Mouse (Mus musculus): ENCODE results near the gene Tmx1.

The Tmx1 gene

DNA sequence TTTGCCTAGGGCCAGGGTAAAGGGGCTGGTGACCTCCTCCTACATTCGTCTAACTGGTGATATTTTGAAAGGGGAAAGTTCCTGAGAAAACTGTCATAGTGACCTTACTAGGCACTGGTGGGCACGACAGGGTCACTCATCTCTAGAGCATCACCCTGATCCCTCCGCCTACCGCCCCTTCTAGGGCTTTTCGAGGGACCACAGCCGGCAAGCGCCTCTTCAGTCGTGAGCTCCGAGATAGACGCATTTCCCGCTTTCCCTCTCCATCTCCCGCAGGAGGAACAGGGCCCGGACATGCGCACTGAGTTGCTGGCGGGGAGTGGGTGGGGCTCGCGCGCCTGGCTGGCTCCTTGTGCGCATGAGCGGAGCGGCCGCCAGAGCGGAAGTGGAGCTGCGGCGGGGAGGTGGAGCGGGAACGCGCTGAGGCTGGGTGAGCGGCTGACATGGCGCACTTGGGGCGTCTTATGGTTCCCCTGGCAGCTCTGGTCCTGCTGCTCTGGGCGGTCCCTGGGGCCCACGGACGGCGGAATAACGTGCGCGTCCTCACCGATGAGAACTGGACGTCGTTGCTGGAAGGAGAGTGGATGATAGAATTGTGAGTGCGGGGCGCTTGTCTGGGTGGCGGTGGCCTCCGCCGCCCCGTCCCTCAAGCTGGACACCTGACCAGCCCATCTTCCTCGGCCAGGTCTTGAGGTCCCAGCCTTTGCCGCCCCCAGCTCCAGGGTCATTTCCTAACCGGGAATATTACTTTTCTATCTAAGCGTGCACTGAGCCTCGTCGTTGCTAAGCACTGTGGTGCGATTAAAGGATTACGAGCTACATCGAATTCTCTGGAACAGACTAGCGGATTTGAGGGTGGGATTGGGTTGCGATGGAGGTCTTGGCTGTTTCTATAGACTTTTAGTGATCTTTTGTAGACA lies at the start of gene Tmx1:
Gene Tmx1 (plus strand): TSS at position 370 of the 920 bp plus-strand sequence.
- peak; percentile 93 for DNase-seq (ENCODE audit: low spot score)

- DNase-seq (ENCODE audit: low spot score): no peak
Observed at GRCm38 (mm10) chr12:70404327-70404726, 48.6 kb upstream of the Tmx1 start.

DNA sequence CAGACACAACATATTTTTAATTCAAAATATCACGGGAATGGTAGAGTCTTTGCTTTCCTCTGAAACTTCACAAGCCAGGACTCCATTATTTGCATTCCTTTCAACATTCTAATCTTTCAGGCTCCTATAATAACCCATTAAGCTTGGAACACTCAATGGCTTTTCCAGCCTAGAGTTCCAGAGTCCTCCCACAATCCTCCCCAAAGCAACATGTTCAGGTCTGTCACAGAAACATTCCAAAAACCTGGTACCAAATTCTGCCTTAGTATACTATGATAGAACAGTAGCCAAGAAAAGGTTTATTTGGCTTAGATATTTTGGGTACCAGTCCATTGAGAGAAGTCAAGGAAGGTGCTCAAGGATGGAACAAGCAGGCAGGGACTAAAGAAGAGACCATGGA lies 44.5 kb upstream of the Tmx1 start:
- DNase-seq (ENCODE audit: low spot score): no peak

DNA sequence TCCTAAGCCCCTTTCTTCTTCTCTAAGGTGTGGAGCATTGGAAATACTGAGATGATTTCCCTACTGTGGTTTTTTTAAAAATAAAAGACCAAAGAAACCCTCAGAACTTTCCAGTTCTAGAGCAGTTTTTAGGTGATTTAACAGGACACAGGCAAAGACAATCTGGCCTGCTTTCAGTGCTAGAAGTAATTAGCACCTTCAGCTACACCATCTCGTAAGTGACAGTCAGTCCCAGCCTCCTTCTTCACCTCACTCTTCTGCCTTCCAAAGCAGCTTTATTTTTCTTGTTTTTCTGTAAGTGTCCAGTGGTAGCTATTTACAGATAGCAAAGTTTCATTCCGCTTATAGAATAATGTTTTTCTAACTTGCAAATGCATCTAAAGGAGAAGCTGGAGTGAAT lies 43.3 kb upstream of the Tmx1 start:
- no peak for DNase-seq (ENCODE audit: low spot score)

DNA sequence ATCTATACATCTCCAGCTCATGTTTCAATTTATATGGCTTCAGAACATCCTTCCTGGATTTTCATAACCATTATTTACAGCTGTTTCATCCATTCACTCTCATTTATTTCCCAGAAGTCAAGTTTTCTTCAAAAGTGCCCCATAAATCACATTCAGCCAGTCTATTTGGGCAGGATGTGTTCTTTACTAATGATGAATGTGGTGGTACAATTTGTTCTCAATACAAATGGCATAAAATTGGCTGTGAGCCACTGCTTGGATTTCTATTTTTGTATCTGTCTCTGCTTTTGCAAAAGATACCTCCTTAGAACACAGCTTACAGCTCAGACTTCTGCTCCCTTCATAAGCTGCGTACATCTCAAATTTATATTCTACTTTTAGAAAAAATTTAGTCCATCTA lies 32.7 kb upstream of the Tmx1 start:
- DNase-seq (ENCODE audit: low spot score): no peak

GRCm38 (mm10) chr12:70421028-70421427 lies 31.9 kb upstream of the Tmx1 start:
- no peak for DNase-seq (ENCODE audit: low spot score)

- DNase-seq (ENCODE audit: low spot score): no peak
Observed at GRCm38 (mm10) chr12:70422322-70423118, 30.4 kb upstream of the Tmx1 start.

DNA sequence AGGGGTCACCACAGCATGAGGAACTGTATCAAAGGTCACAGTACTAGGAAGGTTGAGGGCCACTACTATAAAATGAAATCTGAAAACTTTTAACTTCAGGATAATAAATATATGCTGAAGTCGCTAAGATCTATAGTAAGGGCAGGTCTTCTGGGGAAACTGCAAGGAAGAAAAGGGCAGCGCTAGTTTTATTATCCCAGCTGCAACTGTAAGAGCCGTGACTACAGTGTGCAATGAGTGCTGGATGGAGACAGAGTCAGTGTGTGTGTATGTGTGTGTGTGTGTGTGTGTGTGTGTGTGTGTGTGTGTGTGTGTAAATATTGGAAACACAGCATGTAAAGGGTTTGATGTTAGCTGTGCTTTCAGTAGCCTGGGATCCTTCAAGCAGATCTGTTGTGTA lies 25.0 kb upstream of the Tmx1 start:
- no peak for DNase-seq (ENCODE audit: low spot score)

DNA sequence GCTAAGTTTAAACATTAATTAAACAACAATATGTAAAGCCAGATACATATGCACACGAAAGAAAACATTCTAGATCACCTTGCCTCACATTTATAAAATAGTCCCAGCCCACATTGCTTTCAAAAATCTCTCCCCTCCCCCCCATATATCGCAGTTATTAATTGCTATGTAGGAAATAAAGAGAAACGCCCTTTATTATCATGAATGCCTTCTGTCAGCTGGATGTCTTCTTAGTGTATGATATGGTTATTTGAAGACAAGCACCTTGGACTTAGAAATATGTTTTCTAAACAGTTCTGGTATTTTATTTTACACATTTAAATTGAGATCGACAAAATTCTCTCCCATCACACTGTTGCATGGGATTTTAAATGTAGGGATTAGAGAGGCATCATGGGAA lies 23.3 kb upstream of the Tmx1 start:
- no peak for DNase-seq (ENCODE audit: low spot score)

GRCm38 (mm10) chr12:70430307-70430950 lies 22.5 kb upstream of the Tmx1 start:
- peak; percentile 18 for DNase-seq (ENCODE audit: low spot score)

- no peak for DNase-seq (ENCODE audit: low spot score)
Observed at GRCm38 (mm10) chr12:70431428-70431827, 21.5 kb upstream of the Tmx1 start.

GRCm38 (mm10) chr12:70449961-70450360 lies 2.9 kb upstream of the Tmx1 start:
- no peak for DNase-seq (ENCODE audit: low spot score)

- no peak for DNase-seq (ENCODE audit: low spot score)
Observed at GRCm38 (mm10) chr12:70451533-70451932, 1.4 kb upstream of the Tmx1 start.

- DNase-seq (ENCODE audit: low spot score): no peak
Observed at GRCm38 (mm10) chr12:70452143-70452542, 752 bp upstream of the Tmx1 start.

GRCm38 (mm10) chr12:70455226-70455625 lies 2.3 kb downstream of the Tmx1 start:
- no peak for DNase-seq (ENCODE audit: low spot score)

- no peak for DNase-seq (ENCODE audit: low spot score)
Observed at GRCm38 (mm10) chr12:70459546-70459945, 6.7 kb downstream of the Tmx1 start.

DNA sequence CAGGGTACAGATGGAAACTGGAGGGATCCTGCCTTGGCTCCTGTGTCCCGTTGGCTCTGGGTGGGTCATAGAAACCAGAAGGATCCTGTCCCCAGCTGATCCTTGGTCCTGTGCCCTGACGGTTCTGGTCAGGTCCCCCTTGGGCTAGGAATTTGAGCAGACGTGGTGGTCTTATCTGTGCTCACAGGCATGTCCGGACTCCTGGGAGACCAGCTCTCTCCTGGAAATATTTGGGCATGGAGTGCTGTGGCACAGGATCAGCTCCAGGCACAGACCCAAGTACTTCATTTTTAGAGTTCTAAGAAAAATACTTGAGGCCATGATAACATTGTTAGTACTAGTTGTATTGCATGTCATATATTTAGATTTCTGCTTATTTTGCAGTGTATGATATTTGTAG lies 11.1 kb downstream of the Tmx1 start:
- no peak for DNase-seq (ENCODE audit: low spot score)

- no peak for DNase-seq (ENCODE audit: low spot score)
Observed at GRCm38 (mm10) chr12:70475336-70475735, 22.4 kb downstream of the Tmx1 start.

DNA sequence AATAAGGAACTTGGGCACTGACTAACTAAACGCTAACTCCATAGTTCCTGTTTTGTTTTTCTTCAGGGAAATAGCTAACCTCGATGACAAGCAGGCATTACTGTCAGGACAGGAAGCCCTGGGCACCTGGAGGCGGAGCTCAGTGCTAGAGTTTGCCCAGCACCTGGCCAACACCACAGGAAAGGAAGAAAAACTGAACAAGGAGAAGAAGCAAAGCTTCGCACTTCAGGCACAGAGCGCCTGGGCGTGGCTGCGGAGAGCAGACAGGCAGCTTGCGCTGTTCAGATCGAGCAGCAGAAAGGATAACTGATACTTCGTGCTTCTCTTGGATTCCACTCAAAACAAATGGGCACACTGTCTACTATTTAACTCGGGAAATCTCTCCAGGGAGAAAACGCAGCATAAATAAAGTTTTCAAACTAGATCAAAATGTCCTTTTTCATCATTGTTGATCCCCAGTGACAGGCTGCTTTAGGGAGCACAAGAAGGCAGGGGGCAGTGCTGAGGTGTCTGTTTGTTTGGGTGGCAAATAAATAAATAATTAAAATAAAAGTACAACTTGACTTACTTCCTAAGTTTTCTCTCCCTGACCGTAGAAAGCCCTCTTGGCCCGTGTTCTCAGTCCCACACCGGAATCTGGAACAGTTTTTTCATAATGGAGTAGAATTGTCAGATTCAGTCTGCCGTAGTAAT lies 24.1 kb downstream of the Tmx1 start:
- peak; percentile 12 for DNase-seq (ENCODE audit: low spot score)

GRCm38 (mm10) chr12:70477593-70478287 lies 24.8 kb downstream of the Tmx1 start:
- peak; percentile 38 for DNase-seq (ENCODE audit: low spot score)

- DNase-seq (ENCODE audit: low spot score): no peak
Observed at GRCm38 (mm10) chr12:70485956-70486355, 33.1 kb downstream of the Tmx1 start.
